Mouse (Mus musculus) bone marrow macrophage, adult 2 months (primary cell): Measurements from ENCODE around the gene Klhl36.

ENCODE experiments used
- CTCF ChIP-seq: IDR thresholded peaks from 2 replicates; pipeline ENCODE4 v1.5.1; 2012; ENCODE audit warnings: low read depth, mild to moderate bottlenecking, low read length, moderate library complexity
- POLR2A ChIP-seq: IDR thresholded peaks from 2 replicates; pipeline ENCODE4 v1.6.1; 2012; ENCODE audit warnings: mild to moderate bottlenecking, low read depth, low read length, borderline replicate concordance

DNA sequence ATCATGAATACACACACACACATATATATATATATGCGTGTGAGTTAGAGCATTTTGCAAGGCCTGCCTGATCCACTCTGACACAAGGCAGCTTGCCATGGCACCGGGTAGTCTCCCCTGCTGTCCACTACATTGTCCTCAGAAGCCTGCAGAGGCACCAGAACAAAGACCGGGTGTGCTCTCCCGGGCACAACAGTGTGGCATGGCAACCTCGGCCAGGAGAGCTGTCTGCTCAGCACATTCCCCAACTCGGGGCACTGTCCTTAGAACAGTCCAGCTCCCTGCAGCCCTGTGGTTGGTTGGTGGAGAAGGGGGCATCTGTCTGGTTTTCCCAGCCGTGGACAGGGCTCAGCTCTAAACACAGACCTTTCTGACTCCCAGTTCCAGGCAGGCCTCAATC is 42.8 kb upstream of the Klhl36 start:
- TF ChIP-seq CTCF (no peak), POLR2A (no peak)
